Mouse (Mus musculus) thymus, adult 2 months (tissue): ENCODE data around the gene Efnb1. TPM values are rescaled to one million over a fixed set of nuclear protein-coding genes. Genes with fewer than 3 reads are reported as not detected.

Source experiments
- DNase-seq: peaks from one replicate; pipeline ENCODE4 v3.0.0; 2021
- H3K27ac ChIP-seq: fragments of 200-500 bp; 2 replicates; pipeline ENCODE4 v1.5.1; 2012; ENCODE audit warnings: low read length, control low read depth; ENCODE audit not compliant: control insufficient read depth, insufficient read depth
- H3K27me3 ChIP-seq: fragments of 200-500 bp; 2 replicates; pipeline ENCODE4 v1.6.1; 2012; ENCODE audit warnings: mild to moderate bottlenecking, low read length, moderate library complexity, mixed read lengths; ENCODE audit not compliant: control insufficient read depth, insufficient read depth
- H3K36me3 ChIP-seq: fragments of 200-500 bp; 2 replicates; pipeline ENCODE4 v1.6.1; 2012; ENCODE audit warnings: mild to moderate bottlenecking, low read length, moderate library complexity; ENCODE audit not compliant: control insufficient read depth, insufficient read depth
- H3K4me1 ChIP-seq: fragments of 200-500 bp; replicated peaks from 2 replicates; pipeline ENCODE4 v1.6.1; 2012; ENCODE audit warnings: low read length; ENCODE audit not compliant: control insufficient read depth, insufficient read depth
- H3K4me3 ChIP-seq: fragments of 200-500 bp; 2 replicates; pipeline ENCODE4 v1.5.1; 2012; ENCODE audit warnings: mild to moderate bottlenecking, low read length, control low read depth, moderate library complexity; ENCODE audit not compliant: control insufficient read depth, insufficient read depth
- CTCF ChIP-seq: fragments of 200-500 bp; IDR thresholded peaks from 2 replicates; pipeline ENCODE4 v1.5.1; 2012; ENCODE audit warnings: mild to moderate bottlenecking, control low read depth, low read length, moderate library complexity, borderline replicate concordance; ENCODE audit not compliant: control insufficient read depth, poor library complexity, insufficient read depth; ENCODE audit errors: extremely low read depth
- POLR2A ChIP-seq: fragments of 200-500 bp; IDR thresholded peaks from 2 replicates; pipeline ENCODE4 v1.6.1; 2012; ENCODE audit warnings: mild to moderate bottlenecking, low read length, control low read depth, moderate library complexity; ENCODE audit not compliant: control insufficient read depth, poor library complexity, insufficient read depth; ENCODE audit errors: extremely low read depth
- WGBS: fragments of 180-500 bp; shearing (Covaris S2); methylation state at CpG from one replicate; pipeline ENCODE4 v1.1.7; 2018; 5-methylcytosine and 5-hydroxymethylcytosine counted together
- polyA plus RNA-seq: library from polyadenylated mRNA; depleted of rRNA; stranded (reverse); fragments of >200 nt; gene quantifications from 2 replicates; pipeline ENCODE4 v1.2.3, GENCODE M21; 2012; rRNA removed

The Efnb1 gene
- polyA plus RNA-seq, 1 experiment = 9.6 TPM

DNA sequence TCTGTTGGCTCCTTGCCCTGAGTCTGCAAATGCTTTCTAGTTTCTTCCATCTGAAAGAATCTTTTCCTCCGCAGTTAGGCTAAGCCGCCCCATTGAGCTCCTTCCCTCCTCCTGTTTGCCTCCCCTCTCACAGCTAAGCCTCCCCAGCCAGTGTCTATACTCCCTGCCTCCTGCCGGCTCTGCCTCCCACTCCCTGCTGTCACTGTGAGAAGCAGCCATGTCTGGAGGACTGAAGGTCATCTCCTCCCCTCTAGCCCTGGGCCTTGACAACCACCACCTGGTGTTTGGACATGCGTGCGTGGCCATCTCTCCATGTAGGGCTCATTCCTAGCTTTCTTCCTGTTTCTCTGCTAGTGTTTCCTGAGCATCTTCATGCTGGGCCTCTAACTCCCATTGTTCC lies 36.4 kb downstream of the Efnb1 start:
- WGBS = 95% methylated on average over 5 of the region's 5 CpGs
- no peak overlapping the region for H3K27ac ChIP-seq
- TF ChIP-seq POLR2A (no peak), CTCF (no peak)
- no peak for DNase-seq
- no peaks in the 10 kb centered on the region for H3K27me3 ChIP-seq
- no peak overlapping the region for H3K4me3 ChIP-seq
- H3K4me1 ChIP-seq = no peaks in the 10 kb centered on the region
- no peaks in the 10 kb centered on the region for H3K36me3 ChIP-seq

DNA sequence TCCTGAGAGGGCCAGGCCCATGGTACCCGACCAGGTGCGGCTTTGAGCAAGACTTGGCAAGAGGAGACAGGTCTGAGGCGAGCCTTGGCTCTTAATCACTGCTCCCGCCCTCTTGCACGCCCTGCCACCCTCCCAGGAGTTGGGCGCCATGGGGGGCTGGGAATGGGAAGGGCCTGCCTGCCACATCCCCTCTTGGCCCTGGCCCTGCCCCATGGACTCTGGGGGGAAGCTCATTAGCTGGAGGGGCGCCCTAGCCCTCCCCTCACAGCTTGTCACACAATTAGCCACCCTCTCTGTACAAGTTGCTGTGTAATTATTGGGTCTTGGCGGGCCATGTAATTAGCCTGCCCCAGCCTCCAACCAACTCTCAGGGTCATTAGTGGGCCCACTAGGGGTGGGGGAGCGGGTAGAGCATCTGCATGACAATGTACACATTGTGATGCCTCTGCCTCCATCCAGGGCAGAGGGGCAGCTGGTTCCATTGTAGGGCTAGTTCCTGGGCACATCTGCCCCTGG lies 49.2 kb downstream of the Efnb1 start:
- WGBS = 90% methylated on average over 9 of the region's 9 CpGs
- no peaks in the 10 kb centered on the region for H3K36me3 ChIP-seq
- H3K4me1 ChIP-seq = no peaks in the 10 kb centered on the region
- H3K4me3 ChIP-seq = no peak overlapping the region
- H3K27ac ChIP-seq = no peak overlapping the region
- TF ChIP-seq CTCF (no peak), POLR2A (no peak)
- no peaks in the 10 kb centered on the region for H3K27me3 ChIP-seq
- no peak for DNase-seq

DNA sequence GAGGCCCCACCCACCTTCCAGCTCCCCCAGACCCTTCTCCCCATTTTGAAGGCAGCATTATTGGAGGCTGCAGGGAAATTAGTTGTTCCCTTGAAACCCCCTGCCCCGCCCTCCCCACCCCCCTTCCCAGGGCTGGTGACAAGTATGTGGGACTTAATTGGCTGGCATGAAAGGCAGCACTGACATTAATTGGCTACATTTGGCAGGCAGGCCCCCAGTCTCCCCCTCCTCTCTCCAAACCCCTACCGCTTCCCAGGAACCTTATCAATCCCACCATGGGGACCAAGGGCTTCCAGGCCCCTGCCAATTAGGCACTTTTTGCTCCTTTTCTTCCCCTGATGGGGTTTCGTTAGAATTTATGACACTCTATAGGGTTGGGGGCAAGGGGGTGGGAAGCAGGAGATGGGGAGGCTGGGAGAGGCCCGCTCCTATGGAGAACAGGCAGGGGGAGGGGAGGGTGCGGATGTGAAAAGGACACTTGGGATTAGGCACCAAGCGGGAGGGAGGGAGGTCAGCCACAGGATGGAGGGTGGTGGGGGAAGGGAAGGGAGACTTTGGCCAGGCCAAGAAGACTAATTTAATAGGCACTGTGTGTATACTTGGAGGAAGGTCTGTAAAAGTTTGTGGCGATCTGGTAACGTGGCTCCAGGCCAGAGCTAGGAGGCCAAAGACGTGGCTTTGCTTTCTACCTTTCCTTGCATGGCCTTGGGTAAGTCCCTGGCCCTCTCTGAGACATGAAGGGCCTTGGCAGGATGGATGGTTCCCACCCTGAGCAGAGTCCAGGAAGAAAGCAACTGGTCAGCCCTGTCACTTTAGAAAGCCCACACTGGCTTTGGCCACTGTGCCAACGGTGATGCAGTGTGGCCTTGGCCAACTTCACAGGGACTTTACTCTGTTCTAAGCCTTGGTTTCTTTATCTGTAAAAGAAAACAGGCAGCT lies 50.8 kb downstream of the Efnb1 start:
- TF ChIP-seq CTCF (no peak), POLR2A (no peak)
- Histone ChIP-seq H3K27me3 (no peaks in the 10 kb centered on the region), H3K4me1 (no peaks in the 10 kb centered on the region), H3K4me3 (no peak overlapping the region), H3K36me3 (no peaks in the 10 kb centered on the region), H3K27ac (no peak overlapping the region)
- DNase-seq = no peak
- 89% methylated on average over 10 of the region's 10 CpGs for WGBS

DNA sequence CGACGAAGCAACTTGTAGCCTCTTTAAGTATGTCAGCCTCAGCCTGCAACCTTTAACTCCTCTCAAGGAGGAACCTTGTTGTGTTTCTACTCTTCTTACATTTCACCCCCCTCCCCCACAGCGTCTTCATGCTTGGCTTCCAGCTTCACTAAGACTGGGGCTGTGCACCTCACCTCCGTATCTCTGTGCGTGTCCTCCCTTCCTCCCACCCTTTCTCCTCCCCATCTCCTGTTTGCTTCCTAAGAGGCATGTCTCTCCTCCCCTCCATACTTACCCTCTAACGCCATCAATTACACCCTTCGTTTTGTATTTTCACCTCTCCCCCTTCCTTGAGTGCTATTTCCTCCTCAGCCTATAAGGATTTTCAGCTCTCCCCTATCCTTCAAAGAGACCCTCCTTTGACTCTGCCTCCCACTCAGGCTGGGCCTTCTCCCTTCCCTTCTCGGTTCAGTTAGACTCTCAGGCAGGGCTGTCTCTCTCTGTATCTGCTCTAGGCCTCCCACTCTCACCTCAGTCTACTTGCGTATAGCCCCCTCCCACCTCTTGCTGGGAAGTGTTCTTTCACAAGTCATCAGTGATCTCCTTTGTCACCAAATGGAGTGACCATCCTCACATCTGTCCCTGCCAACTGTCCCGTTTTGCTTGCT lies 55.6 kb downstream of the Efnb1 start:
- H3K4me1 ChIP-seq = no peaks in the 10 kb centered on the region
- WGBS = 88% methylated on average over 10 of the region's 10 CpGs
- TF ChIP-seq CTCF (no peak), POLR2A (no peak)
- DNase-seq = no peak
- no peak overlapping the region for H3K27ac ChIP-seq
- H3K36me3 ChIP-seq = no peaks in the 10 kb centered on the region
- H3K27me3 ChIP-seq = no peaks in the 10 kb centered on the region
- H3K4me3 ChIP-seq = no peak overlapping the region

DNA sequence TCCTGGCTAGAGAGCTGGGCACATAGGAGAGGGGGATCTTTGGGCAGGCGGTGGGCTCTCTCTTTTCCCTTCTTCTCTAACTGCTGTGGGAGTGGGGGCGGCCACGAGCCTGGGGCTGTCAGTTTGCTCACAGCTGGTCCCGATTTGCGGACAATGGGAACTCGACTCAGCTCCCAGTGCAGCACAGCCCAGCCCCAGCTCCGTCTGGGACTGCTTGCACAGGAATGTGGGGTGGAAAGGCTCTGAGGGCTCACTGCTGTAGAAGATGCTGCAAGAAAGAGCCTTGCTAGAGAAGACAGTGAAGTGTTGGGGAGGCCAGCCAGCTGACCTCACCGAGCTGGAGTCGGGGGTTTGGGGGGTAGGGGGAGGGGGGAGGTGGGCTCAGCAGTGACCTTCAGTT lies 61.0 kb downstream of the Efnb1 start:
- no peaks in the 10 kb centered on the region for H3K27me3 ChIP-seq
- no peak overlapping the region for H3K27ac ChIP-seq
- H3K36me3 ChIP-seq = no peaks in the 10 kb centered on the region
- DNase-seq = no peak
- peaks cover 8% of the 10 kb centered on the region; the same call in 1 of the 2 replicates for H3K4me1 ChIP-seq
- TF ChIP-seq POLR2A (no peak), CTCF (no peak)
- WGBS = 91% methylated on average over 8 of the region's 9 CpGs
- no peak overlapping the region for H3K4me3 ChIP-seq

DNA sequence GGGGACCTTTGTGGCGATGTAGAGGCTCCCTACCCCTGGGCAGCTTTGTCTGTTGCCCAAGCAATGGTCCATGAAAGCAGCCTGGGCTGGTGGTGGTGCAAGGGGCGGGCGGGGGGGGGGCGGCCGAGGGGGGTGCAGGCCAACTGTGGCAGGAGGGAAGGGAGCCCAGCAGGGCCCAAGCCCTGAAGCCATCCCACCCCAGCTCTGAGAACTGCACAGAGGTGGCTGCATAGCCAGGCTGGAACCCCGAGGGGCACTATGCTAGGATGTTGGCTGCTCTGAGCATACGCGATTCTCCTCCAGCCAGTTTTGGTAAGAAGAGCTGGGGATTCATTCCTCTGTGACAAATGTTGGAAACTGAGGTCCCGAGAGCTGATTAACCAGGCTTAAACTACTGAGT lies 62.6 kb downstream of the Efnb1 start:
- WGBS = 30% methylated on average over 6 of the region's 9 CpGs
- DNase-seq = no peak
- Histone ChIP-seq H3K27me3 (no peaks in the 10 kb centered on the region), H3K36me3 (no peaks in the 10 kb centered on the region), H3K4me1 (peaks cover 8% of the 10 kb centered on the region; the same call in 1 of the 2 replicates), H3K4me3 (peak overlapping the region; percentile 33), H3K27ac (no peak overlapping the region)
- TF ChIP-seq CTCF (no peak), POLR2A (no peak)

Other genes with a start within 250 kb of the Efnb1 start
- 1.1 and 1.6 TPM in 2 replicates for gene Ophn1, start 245.1 kb upstream of the Efnb1 start, polyA plus RNA-seq
- gene Yipf6, start 199.8 kb upstream of the Efnb1 start, polyA plus RNA-seq = 16.5 and 16.8 TPM in 2 replicates
- gene Stard8, start 132.9 kb upstream of the Efnb1 start, polyA plus RNA-seq = 3.7 and 10.1 TPM in 2 replicates